Mouse (Mus musculus): ENCODE data around the gene Paqr8. TPM values are rescaled to one million over a fixed set of nuclear protein-coding genes. Genes with fewer than 3 reads are reported as not detected.
A peak's percentile ranks its signal among the peaks of the same experiment; 100 is the strongest.

Paqr8 gene
- polyA plus RNA-seq, 1 experiment from 2014 or later = 6.1 TPM

GRCm38 (mm10) chr1:20940151-20940550, 49.7 kb downstream of the Paqr8 start:
- H3K4me3 ChIP-seq (ENCODE audit: low read length) = no peak overlapping the region
- WGBS = 62% methylated on average over 16 of the region's 16 CpGs
- H3K27me3 ChIP-seq (replicated peaks; ENCODE audit: control insufficient read depth, insufficient read depth, low read length) = no peaks in the 10 kb centered on the region
- H3K36me3 ChIP-seq (ENCODE audit: control insufficient read depth, insufficient read depth, low read length) = 0 out of 2 replicates have a peak, but pooled peaks cover under 1% of the 10 kb centered on the region
- ATAC-seq = peak; percentile 87
- no peak overlapping the region for H3K4me2 ChIP-seq (ENCODE audit: low read depth, low read length)
- H3K27ac ChIP-seq (ENCODE audit: low read length) = no peak overlapping the region
- H3K4me1 ChIP-seq (ENCODE audit: control insufficient read depth, insufficient read depth, low read length) = no peaks in the 10 kb centered on the region
- H3K9ac ChIP-seq (ENCODE audit: low read depth, low read length) = no peak overlapping the region
- H3K9me3 ChIP-seq (ENCODE audit: control insufficient read depth, low read length) = no peaks in the 10 kb centered on the region

GRCm38 (mm10) chr1:20941322-20941721, 50.9 kb downstream of the Paqr8 start:
- no peak overlapping the region for H3K27ac ChIP-seq (ENCODE audit: low read length)
- no peaks in the 10 kb centered on the region for H3K9me3 ChIP-seq (ENCODE audit: control insufficient read depth, low read length)
- WGBS = 41% methylated on average over 2 of the region's 2 CpGs
- H3K4me1 ChIP-seq (ENCODE audit: control insufficient read depth, insufficient read depth, low read length) = no peaks in the 10 kb centered on the region
- H3K27me3 ChIP-seq (replicated peaks; ENCODE audit: control insufficient read depth, insufficient read depth, low read length) = no peaks in the 10 kb centered on the region
- no peak for ATAC-seq
- no peaks in the 10 kb centered on the region for H3K36me3 ChIP-seq (ENCODE audit: control insufficient read depth, insufficient read depth, low read length)
- H3K4me3 ChIP-seq (ENCODE audit: low read length) = no peak overlapping the region
- H3K9ac ChIP-seq (ENCODE audit: low read depth, low read length) = no peak overlapping the region
- H3K4me2 ChIP-seq (ENCODE audit: low read depth, low read length) = no peak overlapping the region

- 79% methylated on average over 7 of the region's 7 CpGs for WGBS
- H3K9me3 ChIP-seq (ENCODE audit: control insufficient read depth, low read length) = no peaks in the 10 kb centered on the region
- no peak overlapping the region for H3K4me3 ChIP-seq (ENCODE audit: low read length)
- H3K27me3 ChIP-seq (replicated peaks; ENCODE audit: control insufficient read depth, insufficient read depth, low read length) = no peaks in the 10 kb centered on the region
- no peak for ATAC-seq
- H3K9ac ChIP-seq (ENCODE audit: low read depth, low read length) = no peak overlapping the region
- no peak overlapping the region for H3K27ac ChIP-seq (ENCODE audit: low read length)
- H3K36me3 ChIP-seq (ENCODE audit: control insufficient read depth, insufficient read depth, low read length) = no peaks in the 10 kb centered on the region
- no peaks in the 10 kb centered on the region for H3K4me1 ChIP-seq (ENCODE audit: control insufficient read depth, insufficient read depth, low read length)
- no peak overlapping the region for H3K4me2 ChIP-seq (ENCODE audit: low read depth, low read length)
These were observed 51.5 kb downstream of the Paqr8 start for GRCm38 (mm10) chr1:20941857-20942256.

GRCm38 (mm10) chr1:20943016-20943415, 52.6 kb downstream of the Paqr8 start:
- H3K27me3 ChIP-seq (replicated peaks; ENCODE audit: control insufficient read depth, insufficient read depth, low read length) = no peaks in the 10 kb centered on the region
- WGBS = 97% methylated on average over 2 of the region's 2 CpGs

GRCm38 (mm10) chr1:20951300-20951763, 60.9 kb downstream of the Paqr8 start, which contains the start of gene Efhc1:
Gene Efhc1, plus strand, starts transcription at chr1:20951626.
- peak; percentile 98 for ATAC-seq
- Histone ChIP-seq H3K4me2 (ENCODE audit: low read depth, low read length) (peak within 1 kb of the TSS; percentile 70), H3K9me3 (ENCODE audit: control insufficient read depth, low read length) (no peaks in the 10 kb centered on the region), H3K9ac (ENCODE audit: low read depth, low read length) (peak within 1 kb of the TSS; percentile 73), H3K4me3 (ENCODE audit: low read length) (peak within 1 kb of the TSS; percentile 61), H3K4me1 (ENCODE audit: control insufficient read depth, insufficient read depth, low read length) (peaks cover 4% of the 10 kb centered on the region), H3K27ac (ENCODE audit: low read length) (peak within 1 kb of the TSS; percentile 45), H3K27me3 (replicated peaks; ENCODE audit: control insufficient read depth, insufficient read depth, low read length) (no peaks in the 10 kb centered on the region), H3K36me3 (ENCODE audit: control insufficient read depth, insufficient read depth, low read length) (no peaks in the 10 kb centered on the region)
- 1% methylated on average over 22 of the region's 23 CpGs for WGBS

More at GRCm38 (mm10) chr1:20943016-20943415, 52.6 kb downstream of the Paqr8 start:
- no peak overlapping the region for H3K4me3 ChIP-seq (ENCODE audit: low read length)
- H3K9me3 ChIP-seq (ENCODE audit: control insufficient read depth, low read length) = no peaks in the 10 kb centered on the region
- ATAC-seq = no peak
- H3K27ac ChIP-seq (ENCODE audit: low read length) = no peak overlapping the region
- H3K4me1 ChIP-seq (ENCODE audit: control insufficient read depth, insufficient read depth, low read length) = no peaks in the 10 kb centered on the region
- H3K9ac ChIP-seq (ENCODE audit: low read depth, low read length) = no peak overlapping the region
- no peak overlapping the region for H3K4me2 ChIP-seq (ENCODE audit: low read depth, low read length)
- no peaks in the 10 kb centered on the region for H3K36me3 ChIP-seq (ENCODE audit: control insufficient read depth, insufficient read depth, low read length)

- peaks cover 4% of the 10 kb centered on the region for H3K4me1 ChIP-seq (ENCODE audit: control insufficient read depth, insufficient read depth, low read length)
- ATAC-seq = no peak
- H3K4me2 ChIP-seq (ENCODE audit: low read depth, low read length) = peak overlapping the region; percentile 70
- peak overlapping the region; percentile 73 for H3K9ac ChIP-seq (ENCODE audit: low read depth, low read length)
- peak overlapping the region; percentile 43 for H3K27ac ChIP-seq (ENCODE audit: low read length)
- H3K4me3 ChIP-seq (ENCODE audit: low read length) = peak overlapping the region; percentile 61
- no peaks in the 10 kb centered on the region for H3K9me3 ChIP-seq (ENCODE audit: control insufficient read depth, low read length)
- H3K27me3 ChIP-seq (replicated peaks; ENCODE audit: control insufficient read depth, insufficient read depth, low read length) = no peaks in the 10 kb centered on the region
- 9% methylated on average over 16 of the region's 16 CpGs for WGBS
- H3K36me3 ChIP-seq (ENCODE audit: control insufficient read depth, insufficient read depth, low read length) = no peaks in the 10 kb centered on the region
These were observed 61.4 kb downstream of the Paqr8 start for GRCm38 (mm10) chr1:20951799-20952198.

- H3K4me2 ChIP-seq (ENCODE audit: low read depth, low read length) = no peak overlapping the region
- no peak overlapping the region for H3K4me3 ChIP-seq (ENCODE audit: low read length)
- WGBS = 82% methylated on average over 3 of the region's 3 CpGs
- no peak for ATAC-seq
- H3K27me3 ChIP-seq (replicated peaks; ENCODE audit: control insufficient read depth, insufficient read depth, low read length) = no peaks in the 10 kb centered on the region
- H3K27ac ChIP-seq (ENCODE audit: low read length) = no peak overlapping the region
- no peaks in the 10 kb centered on the region for H3K36me3 ChIP-seq (ENCODE audit: control insufficient read depth, insufficient read depth, low read length)
- H3K4me1 ChIP-seq (ENCODE audit: control insufficient read depth, insufficient read depth, low read length) = peaks cover 4% of the 10 kb centered on the region
- no peaks in the 10 kb centered on the region for H3K9me3 ChIP-seq (ENCODE audit: control insufficient read depth, low read length)
- no peak overlapping the region for H3K9ac ChIP-seq (ENCODE audit: low read depth, low read length)
These were observed 64.5 kb downstream of the Paqr8 start for GRCm38 (mm10) chr1:20954876-20955275.

- Histone ChIP-seq H3K9ac (ENCODE audit: low read depth, low read length) (no peak overlapping the region), H3K27ac (ENCODE audit: low read length) (no peak overlapping the region), H3K27me3 (replicated peaks; ENCODE audit: control insufficient read depth, insufficient read depth, low read length) (no peaks in the 10 kb centered on the region), H3K9me3 (ENCODE audit: control insufficient read depth, low read length) (no peaks in the 10 kb centered on the region), H3K4me2 (ENCODE audit: low read depth, low read length) (no peak overlapping the region), H3K4me1 (ENCODE audit: control insufficient read depth, insufficient read depth, low read length) (no peaks in the 10 kb centered on the region), H3K36me3 (ENCODE audit: control insufficient read depth, insufficient read depth, low read length) (no peaks in the 10 kb centered on the region), H3K4me3 (ENCODE audit: low read length) (no peak overlapping the region)
- no peak for ATAC-seq
- 81% methylated on average over 2 of the region's 2 CpGs for WGBS
These were observed 79.2 kb downstream of the Paqr8 start for GRCm38 (mm10) chr1:20969642-20970041.

- no peak for ATAC-seq
- no peak overlapping the region for H3K9ac ChIP-seq (ENCODE audit: low read depth, low read length)
- no peaks in the 10 kb centered on the region for H3K27me3 ChIP-seq (replicated peaks; ENCODE audit: control insufficient read depth, insufficient read depth, low read length)
- no peaks in the 10 kb centered on the region for H3K36me3 ChIP-seq (ENCODE audit: control insufficient read depth, insufficient read depth, low read length)
- H3K27ac ChIP-seq (ENCODE audit: low read length) = no peak overlapping the region
- no peaks in the 10 kb centered on the region for H3K9me3 ChIP-seq (ENCODE audit: control insufficient read depth, low read length)
- no peaks in the 10 kb centered on the region for H3K4me1 ChIP-seq (ENCODE audit: control insufficient read depth, insufficient read depth, low read length)
- H3K4me3 ChIP-seq (ENCODE audit: low read length) = no peak overlapping the region
- WGBS = 97% methylated on average over 6 of the region's 6 CpGs
- no peak overlapping the region for H3K4me2 ChIP-seq (ENCODE audit: low read depth, low read length)
These were observed 83.0 kb downstream of the Paqr8 start for GRCm38 (mm10) chr1:20973389-20973788.
